Mouse (Mus musculus) neural tube, embryonic 13.5 days (tissue): ENCODE results near the gene Gm20388. TPM values are rescaled to one million over a fixed set of nuclear protein-coding genes. Genes with fewer than 3 reads are reported as not detected.

ENCODE experiments used
- ATAC-seq: fragments of 200-750 bp; cut with Nextera tagmentation; 2 replicates; pipeline ENCODE4 v1.8.0; 2017; ENCODE audit warnings: low read depth, mild to moderate bottlenecking, moderate TSS enrichment, moderate library complexity
- H3K27ac ChIP-seq: fragments of 300-500 bp; sonication (generic); replicated peaks from 2 replicates; pipeline ENCODE4 v1.5.1; 2015; ENCODE audit warnings: moderate library complexity, mild to moderate bottlenecking, inconsistent platforms
- H3K27me3 ChIP-seq: fragments of 300-500 bp; sonication (generic); 2 replicates; pipeline ENCODE4 v1.6.1; 2015; ENCODE audit warnings: mild to moderate bottlenecking, inconsistent platforms
- H3K36me3 ChIP-seq: fragments of 300-500 bp; sonication (generic); 2 replicates; pipeline ENCODE4 v1.6.1; 2015; ENCODE audit warnings: mild to moderate bottlenecking, inconsistent platforms
- H3K4me1 ChIP-seq: fragments of 300-500 bp; sonication (generic); replicated peaks from 2 replicates; pipeline ENCODE4 v1.6.1; 2015; ENCODE audit warnings: inconsistent platforms
- H3K4me2 ChIP-seq: fragments of 300-500 bp; sonication (generic); 2 replicates; pipeline ENCODE4 v1.6.1; 2015; ENCODE audit warnings: inconsistent platforms, mild to moderate bottlenecking, moderate library complexity
- H3K4me3 ChIP-seq: fragments of 300-500 bp; sonication (generic); 2 replicates; pipeline ENCODE4 v1.5.1; 2015; ENCODE audit warnings: mild to moderate bottlenecking, inconsistent platforms
- H3K9ac ChIP-seq: fragments of 300-500 bp; sonication (generic); 2 replicates; pipeline ENCODE4 v1.6.1; 2015; ENCODE audit warnings: moderate library complexity, mild to moderate bottlenecking, inconsistent platforms
- H3K9me3 ChIP-seq: fragments of 300-500 bp; sonication (generic); 2 replicates; pipeline ENCODE4 v1.6.1; 2016; ENCODE audit warnings: inconsistent platforms
- WGBS: fragments of 180-500 bp; shearing (Covaris S2); methylation state at CpG from one replicate; pipeline ENCODE4 v1.1.7; 2015; 5-methylcytosine and 5-hydroxymethylcytosine counted together
- polyA plus RNA-seq: library from polyadenylated mRNA; unstranded; fragments of >200 nt; fragmentation: Nextera tagmentation; extraction: Ambion mirVana; gene quantifications from 2 replicates; pipeline ENCODE4 v1.2.1, GENCODE M21; 2015

Gene Gm20388
- polyA plus RNA-seq, 1 experiment from 2014 or later, result 0.27 TPM

GRCm38 (mm10) chr8:122651326-122651921 is 2740.8 kb downstream of the Gm20388 start:
- H3K9me3 ChIP-seq, result no peaks in the 10 kb centered on the region
- no peaks in the 10 kb centered on the region for H3K27me3 ChIP-seq
- 53% methylated on average over 16 of the region's 16 CpGs for WGBS
- no peak overlapping the region for H3K9ac ChIP-seq
- ATAC-seq, result peak; percentile 50
- peaks cover 65% of the 10 kb centered on the region for H3K4me1 ChIP-seq
- no peak overlapping the region for H3K4me2 ChIP-seq
- H3K36me3 ChIP-seq, result peaks cover 42% of the 10 kb centered on the region
- 0 out of 2 replicates have a peak overlapping the region, but pooled peaks have one; percentile 9 for H3K27ac ChIP-seq
- no peak overlapping the region for H3K4me3 ChIP-seq

- H3K9me3 ChIP-seq, result no peaks in the 10 kb centered on the region
- WGBS, result 74% methylated on average over 6 of the region's 6 CpGs
- H3K36me3 ChIP-seq, result peaks cover 31% of the 10 kb centered on the region
- no peak overlapping the region for H3K9ac ChIP-seq
- no peak overlapping the region for H3K27ac ChIP-seq
- no peak overlapping the region for H3K4me2 ChIP-seq
- ATAC-seq, result no peak
- peaks cover 71% of the 10 kb centered on the region for H3K4me1 ChIP-seq
- H3K27me3 ChIP-seq, result no peaks in the 10 kb centered on the region
- no peak overlapping the region for H3K4me3 ChIP-seq
Observed at GRCm38 (mm10) chr8:122652643-122653042, 2742.0 kb downstream of the Gm20388 start.

- no peak overlapping the region for H3K27ac ChIP-seq
- H3K36me3 ChIP-seq, result peaks cover 10% of the 10 kb centered on the region
- H3K4me1 ChIP-seq, result peaks cover 92% of the 10 kb centered on the region
- ATAC-seq, result no peak
- H3K4me2 ChIP-seq, result no peak overlapping the region
- H3K9ac ChIP-seq, result no peak overlapping the region
- H3K9me3 ChIP-seq, result no peaks in the 10 kb centered on the region
- H3K4me3 ChIP-seq, result no peak overlapping the region
- H3K27me3 ChIP-seq, result no peaks in the 10 kb centered on the region
- 52% methylated on average over 7 of the region's 7 CpGs for WGBS
Observed at GRCm38 (mm10) chr8:122654768-122655167, 2744.1 kb downstream of the Gm20388 start.

GRCm38 (mm10) chr8:122656056-122656999 is 2745.7 kb downstream of the Gm20388 start:
- Histone ChIP-seq H3K4me1 (peaks cover 92% of the 10 kb centered on the region), H3K27ac (no peak overlapping the region), H3K27me3 (no peaks in the 10 kb centered on the region), H3K4me3 (no peak overlapping the region), H3K4me2 (no peak overlapping the region), H3K9me3 (no peaks in the 10 kb centered on the region), H3K36me3 (peaks cover 3% of the 10 kb centered on the region; the same call in 1 of the 2 replicates), H3K9ac (no peak overlapping the region)
- WGBS, result 85% methylated on average over 13 of the region's 13 CpGs
- ATAC-seq, result no peak

- Histone ChIP-seq H3K4me2 (no peak overlapping the region), H3K27ac (peak overlapping the region; percentile 33; the same call in 1 of the 2 replicates), H3K4me1 (peaks cover 91% of the 10 kb centered on the region), H3K4me3 (no peak overlapping the region), H3K36me3 (no peaks in the 10 kb centered on the region; the same call in 1 of the 2 replicates), H3K9ac (no peak overlapping the region), H3K27me3 (no peaks in the 10 kb centered on the region), H3K9me3 (no peaks in the 10 kb centered on the region)
- ATAC-seq, result no peak; the same call in 1 of the 2 replicates
- WGBS, result 69% methylated on average over 10 of the region's 10 CpGs
Observed at GRCm38 (mm10) chr8:122658149-122658806, 2747.6 kb downstream of the Gm20388 start.

GRCm38 (mm10) chr8:122658807-122659160 is 2748.1 kb downstream of the Gm20388 start:
- 69% methylated on average over 9 of the region's 9 CpGs for WGBS
- no peak for ATAC-seq
- Histone ChIP-seq H3K4me3 (no peak overlapping the region), H3K36me3 (no peaks in the 10 kb centered on the region; the same call in 1 of the 2 replicates), H3K4me2 (no peak overlapping the region), H3K9ac (no peak overlapping the region), H3K27me3 (no peaks in the 10 kb centered on the region), H3K27ac (no peak overlapping the region), H3K4me1 (peaks cover 91% of the 10 kb centered on the region), H3K9me3 (no peaks in the 10 kb centered on the region)

GRCm38 (mm10) chr8:122660022-122660421 is 2749.4 kb downstream of the Gm20388 start:
- ATAC-seq, result no peak
- Histone ChIP-seq H3K9me3 (no peaks in the 10 kb centered on the region), H3K4me1 (peaks cover 91% of the 10 kb centered on the region), H3K9ac (no peak overlapping the region), H3K27ac (no peak overlapping the region), H3K27me3 (no peaks in the 10 kb centered on the region), H3K4me3 (no peak overlapping the region), H3K4me2 (no peak overlapping the region), H3K36me3 (no peaks in the 10 kb centered on the region; the same call in 1 of the 2 replicates)
- 74% methylated on average over 2 of the region's 2 CpGs for WGBS

- H3K36me3 ChIP-seq, result no peaks in the 10 kb centered on the region; the same call in 1 of the 2 replicates
- no peak overlapping the region for H3K4me3 ChIP-seq
- 33% methylated on average over 7 of the region's 7 CpGs for WGBS
- 0 out of 2 replicates have a peak overlapping the region, but pooled peaks have one; percentile 5 for H3K4me2 ChIP-seq
- H3K27me3 ChIP-seq, result no peaks in the 10 kb centered on the region
- H3K9ac ChIP-seq, result no peak overlapping the region
- H3K9me3 ChIP-seq, result no peaks in the 10 kb centered on the region
- H3K4me1 ChIP-seq, result peaks cover 91% of the 10 kb centered on the region
- no peak; the same call in 1 of the 2 replicates for ATAC-seq
- peak overlapping the region; percentile 38 for H3K27ac ChIP-seq
Observed at GRCm38 (mm10) chr8:122661138-122661537, 2750.5 kb downstream of the Gm20388 start.

GRCm38 (mm10) chr8:122661894-122662293 is 2751.3 kb downstream of the Gm20388 start:
- Histone ChIP-seq H3K9ac (no peak overlapping the region), H3K27me3 (no peaks in the 10 kb centered on the region), H3K9me3 (no peaks in the 10 kb centered on the region), H3K27ac (no peak overlapping the region), H3K4me3 (no peak overlapping the region), H3K4me1 (peaks cover 95% of the 10 kb centered on the region), H3K36me3 (no peaks in the 10 kb centered on the region; the same call in 1 of the 2 replicates), H3K4me2 (no peak overlapping the region)
- 79% methylated on average over 2 of the region's 2 CpGs for WGBS
- no peak for ATAC-seq

- Histone ChIP-seq H3K4me3 (no peak overlapping the region), H3K4me2 (no peak overlapping the region), H3K27ac (no peak overlapping the region), H3K4me1 (peaks cover 98% of the 10 kb centered on the region), H3K36me3 (no peaks in the 10 kb centered on the region; the same call in 1 of the 2 replicates), H3K9ac (no peak overlapping the region), H3K9me3 (no peaks in the 10 kb centered on the region), H3K27me3 (no peaks in the 10 kb centered on the region)
- WGBS, result 82% methylated on average over 3 of the region's 3 CpGs
- no peak for ATAC-seq
Observed at GRCm38 (mm10) chr8:122663106-122663505, 2752.5 kb downstream of the Gm20388 start.

GRCm38 (mm10) chr8:122663670-122664069 is 2753.0 kb downstream of the Gm20388 start:
- no peaks in the 10 kb centered on the region; the same call in 1 of the 2 replicates for H3K36me3 ChIP-seq
- no peaks in the 10 kb centered on the region for H3K27me3 ChIP-seq
- no peak overlapping the region for H3K4me2 ChIP-seq
- no peak overlapping the region for H3K4me3 ChIP-seq
- H3K4me1 ChIP-seq, result peaks cover 97% of the 10 kb centered on the region
- no peaks in the 10 kb centered on the region for H3K9me3 ChIP-seq
- no peak for ATAC-seq
- 47% methylated on average over 5 of the region's 5 CpGs for WGBS
- H3K9ac ChIP-seq, result no peak overlapping the region
- H3K27ac ChIP-seq, result no peak overlapping the region
